Mouse (Mus musculus): ENCODE measurements around the gene Yars. TPM values are rescaled to one million over a fixed set of nuclear protein-coding genes. Genes with fewer than 3 reads are reported as not detected.

Yars gene
- polyA plus RNA-seq, 1 experiment from 2014 or later, result 115 TPM

DNA sequence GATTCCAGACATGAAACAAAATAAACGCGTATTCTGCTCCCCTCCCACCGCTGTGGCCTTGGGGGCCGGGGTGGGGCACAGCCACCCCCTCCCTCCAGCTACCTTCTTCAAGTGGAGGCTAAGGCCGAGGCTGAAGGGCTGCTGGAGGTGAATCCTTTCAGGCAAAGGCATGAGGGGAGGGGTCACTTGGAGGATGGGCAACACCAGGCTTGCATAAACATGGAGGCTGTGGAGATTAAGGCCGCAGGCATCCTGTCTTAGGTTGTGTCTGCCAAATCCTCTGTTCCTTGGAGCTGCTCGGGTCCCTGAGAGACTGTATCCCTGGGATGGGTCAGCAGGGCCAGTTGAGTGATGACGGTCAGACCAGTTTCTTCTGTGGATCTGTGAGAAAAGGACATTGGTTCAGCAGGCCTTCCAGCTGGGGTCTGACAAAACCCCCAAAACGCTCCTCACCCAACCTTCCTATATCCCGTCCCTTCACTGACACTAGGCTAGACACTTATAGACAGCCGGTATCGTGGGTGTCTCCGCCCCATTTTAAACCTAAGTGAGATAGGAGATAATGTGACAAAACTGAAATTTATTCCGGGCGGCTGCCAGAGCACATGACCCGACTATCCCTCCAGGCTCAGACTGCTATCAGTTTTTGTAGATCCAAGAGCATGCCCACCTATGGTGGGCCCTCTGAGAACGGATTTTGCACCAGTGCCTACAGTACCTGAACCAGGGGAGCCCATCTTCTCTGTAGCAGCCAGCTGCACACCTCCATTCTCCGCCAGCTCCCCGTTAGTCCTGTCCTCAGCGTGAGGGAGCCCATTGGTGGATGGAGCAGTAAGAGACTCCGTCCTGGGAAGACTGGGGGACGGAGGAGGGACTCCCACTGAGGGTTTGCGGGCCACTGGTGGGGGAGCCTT, 31.8 kb downstream of the Yars start:
- peaks cover 19% of the 10 kb centered on the region for H3K36me3 ChIP-seq (ENCODE audit: control insufficient read depth, insufficient read depth, low read length)
- no peak for DNase-seq (ENCODE audit: low spot score)
- no peak overlapping the region for H3K4me2 ChIP-seq (ENCODE audit: low read depth)
- no peak for ATAC-seq (ENCODE audit: insufficient read depth, low FRiP score, low TSS enrichment)
- 82% methylated on average over 23 of the region's 23 CpGs for WGBS
- no peaks in the 10 kb centered on the region for H3K9me3 ChIP-seq (ENCODE audit: control insufficient read depth, low read length)
- peaks cover 21% of the 10 kb centered on the region for H3K4me1 ChIP-seq (ENCODE audit: control insufficient read depth, insufficient read depth, low read length)
- H3K4me3 ChIP-seq (ENCODE audit: low read depth, low read length), result no peak overlapping the region
- H3K9ac ChIP-seq (ENCODE audit: low read length), result no peak overlapping the region
- H3K27me3 ChIP-seq (ENCODE audit: control insufficient read depth, insufficient read depth, low read length), result peaks cover 5% of the 10 kb centered on the region
- H3K27ac ChIP-seq (ENCODE audit: low read depth, low read length), result no peak overlapping the region

GRCm38 (mm10) chr4:129222019-129222925, 32.7 kb downstream of the Yars start:
- H3K4me2 ChIP-seq (ENCODE audit: low read depth), result no peak overlapping the region
- peaks cover 17% of the 10 kb centered on the region for H3K36me3 ChIP-seq (ENCODE audit: control insufficient read depth, insufficient read depth, low read length)
- H3K9me3 ChIP-seq (ENCODE audit: control insufficient read depth, low read length), result no peaks in the 10 kb centered on the region
- no peak overlapping the region for H3K9ac ChIP-seq (ENCODE audit: low read length)
- no peak overlapping the region for H3K4me3 ChIP-seq (ENCODE audit: low read depth, low read length)
- H3K4me1 ChIP-seq (ENCODE audit: control insufficient read depth, insufficient read depth, low read length), result peaks cover 30% of the 10 kb centered on the region
- no peak for ATAC-seq (ENCODE audit: insufficient read depth, low FRiP score, low TSS enrichment)
- no peak overlapping the region for H3K27ac ChIP-seq (ENCODE audit: low read depth, low read length)
- peaks cover 7% of the 10 kb centered on the region for H3K27me3 ChIP-seq (ENCODE audit: control insufficient read depth, insufficient read depth, low read length)
- no peak for DNase-seq (ENCODE audit: low spot score)
- WGBS, result 64% methylated on average over 31 of the region's 31 CpGs

- H3K9me3 ChIP-seq (ENCODE audit: control insufficient read depth, low read length), result no peaks in the 10 kb centered on the region
- H3K4me2 ChIP-seq (ENCODE audit: low read depth), result peak overlapping the region; percentile 51
- H3K4me1 ChIP-seq (ENCODE audit: control insufficient read depth, insufficient read depth, low read length), result peaks cover 40% of the 10 kb centered on the region
- peak overlapping the region; percentile 21; the same call in 1 of the 2 replicates for H3K27ac ChIP-seq (ENCODE audit: low read depth, low read length)
- H3K4me3 ChIP-seq (ENCODE audit: low read depth, low read length), result peak overlapping the region; percentile 25
- peak; percentile 40; the same call in 1 of the 2 replicates for ATAC-seq (ENCODE audit: insufficient read depth, low FRiP score, low TSS enrichment)
- peak overlapping the region; percentile 51 for H3K9ac ChIP-seq (ENCODE audit: low read length)
- H3K36me3 ChIP-seq (ENCODE audit: control insufficient read depth, insufficient read depth, low read length), result peaks cover 10% of the 10 kb centered on the region
- H3K27me3 ChIP-seq (ENCODE audit: control insufficient read depth, insufficient read depth, low read length), result peaks cover 7% of the 10 kb centered on the region
- peak; percentile 54 for DNase-seq (ENCODE audit: low spot score)
- WGBS, result 23% methylated on average over 54 of the region's 55 CpGs
Observed at GRCm38 (mm10) chr4:129223421-129224281, 34.1 kb downstream of the Yars start.

- Histone ChIP-seq H3K27me3 (ENCODE audit: control insufficient read depth, insufficient read depth, low read length) (peaks cover 7% of the 10 kb centered on the region), H3K9ac (ENCODE audit: low read length) (no peak overlapping the region; the same call in 1 of the 2 replicates), H3K4me2 (ENCODE audit: low read depth) (no peak overlapping the region), H3K4me1 (ENCODE audit: control insufficient read depth, insufficient read depth, low read length) (peaks cover 40% of the 10 kb centered on the region), H3K9me3 (ENCODE audit: control insufficient read depth, low read length) (no peaks in the 10 kb centered on the region), H3K4me3 (ENCODE audit: low read depth, low read length) (no peak overlapping the region), H3K36me3 (ENCODE audit: control insufficient read depth, insufficient read depth, low read length) (peaks cover 4% of the 10 kb centered on the region; the same call in 1 of the 2 replicates), H3K27ac (ENCODE audit: low read depth, low read length) (no peak overlapping the region)
- 94% methylated on average over 12 of the region's 12 CpGs for WGBS
- no peak for DNase-seq (ENCODE audit: low spot score)
- ATAC-seq (ENCODE audit: insufficient read depth, low FRiP score, low TSS enrichment), result no peak
Observed at GRCm38 (mm10) chr4:129225315-129225714, 35.8 kb downstream of the Yars start.

- no peak for ATAC-seq (ENCODE audit: insufficient read depth, low FRiP score, low TSS enrichment)
- Histone ChIP-seq H3K9me3 (ENCODE audit: control insufficient read depth, low read length) (no peaks in the 10 kb centered on the region), H3K27ac (ENCODE audit: low read depth, low read length) (no peak overlapping the region), H3K4me1 (ENCODE audit: control insufficient read depth, insufficient read depth, low read length) (peaks cover 40% of the 10 kb centered on the region), H3K4me3 (ENCODE audit: low read depth, low read length) (no peak overlapping the region; the same call in 1 of the 2 replicates), H3K4me2 (ENCODE audit: low read depth) (peak overlapping the region; percentile 47), H3K9ac (ENCODE audit: low read length) (peak overlapping the region; percentile 53; the same call in 1 of the 2 replicates), H3K36me3 (ENCODE audit: control insufficient read depth, insufficient read depth, low read length) (no peaks in the 10 kb centered on the region), H3K27me3 (ENCODE audit: control insufficient read depth, insufficient read depth, low read length) (peaks cover 7% of the 10 kb centered on the region)
- WGBS, result 43% methylated on average over 5 of the region's 5 CpGs
- no peak for DNase-seq (ENCODE audit: low spot score)
Observed at GRCm38 (mm10) chr4:129226441-129226963, 36.9 kb downstream of the Yars start.

GRCm38 (mm10) chr4:129227170-129227984, 37.8 kb downstream of the Yars start:
- peak overlapping the region; percentile 53 for H3K9ac ChIP-seq (ENCODE audit: low read length)
- no peak overlapping the region for H3K27ac ChIP-seq (ENCODE audit: low read depth, low read length)
- peaks cover 40% of the 10 kb centered on the region for H3K4me1 ChIP-seq (ENCODE audit: control insufficient read depth, insufficient read depth, low read length)
- no peaks in the 10 kb centered on the region for H3K36me3 ChIP-seq (ENCODE audit: control insufficient read depth, insufficient read depth, low read length)
- peak; percentile 37 for DNase-seq (ENCODE audit: low spot score)
- peaks cover 6% of the 10 kb centered on the region for H3K27me3 ChIP-seq (ENCODE audit: control insufficient read depth, insufficient read depth, low read length)
- peak; percentile 14; the same call in 1 of the 2 replicates for ATAC-seq (ENCODE audit: insufficient read depth, low FRiP score, low TSS enrichment)
- no peaks in the 10 kb centered on the region for H3K9me3 ChIP-seq (ENCODE audit: control insufficient read depth, low read length)
- 7% methylated on average over 22 of the region's 22 CpGs for WGBS
- H3K4me3 ChIP-seq (ENCODE audit: low read depth, low read length), result peak overlapping the region; percentile 28
- H3K4me2 ChIP-seq (ENCODE audit: low read depth), result peak overlapping the region; percentile 47

DNA sequence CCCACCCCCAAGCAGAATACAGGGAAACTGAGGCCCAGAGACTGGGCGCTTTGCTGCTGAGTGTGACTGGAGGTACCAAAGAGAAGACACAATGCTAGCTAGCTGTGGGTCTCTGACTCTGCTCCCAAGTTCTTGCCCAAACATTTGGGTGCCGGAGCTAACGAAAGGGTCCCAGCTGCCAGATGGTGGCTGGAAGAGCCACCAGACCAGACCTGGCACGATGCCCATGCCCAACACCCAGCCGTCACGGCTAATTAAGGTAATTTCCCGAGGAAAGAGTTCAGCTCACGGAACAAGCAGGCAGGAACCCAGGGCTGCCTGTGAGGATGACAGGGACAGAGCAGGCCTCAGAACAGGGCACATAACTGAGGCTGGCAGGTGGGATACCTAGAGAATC, 38.4 kb downstream of the Yars start:
- Histone ChIP-seq H3K4me2 (ENCODE audit: low read depth) (peak overlapping the region; percentile 47), H3K27ac (ENCODE audit: low read depth, low read length) (no peak overlapping the region), H3K4me3 (ENCODE audit: low read depth, low read length) (peak overlapping the region; percentile 28; the same call in 1 of the 2 replicates), H3K9ac (ENCODE audit: low read length) (peak overlapping the region; percentile 53), H3K27me3 (ENCODE audit: control insufficient read depth, insufficient read depth, low read length) (peaks cover 5% of the 10 kb centered on the region; the same call in 1 of the 2 replicates), H3K4me1 (ENCODE audit: control insufficient read depth, insufficient read depth, low read length) (peaks cover 38% of the 10 kb centered on the region), H3K9me3 (ENCODE audit: control insufficient read depth, low read length) (no peaks in the 10 kb centered on the region), H3K36me3 (ENCODE audit: control insufficient read depth, insufficient read depth, low read length) (no peaks in the 10 kb centered on the region)
- DNase-seq (ENCODE audit: low spot score), result peak; percentile 47
- ATAC-seq (ENCODE audit: insufficient read depth, low FRiP score, low TSS enrichment), result peak; percentile 40; the same call in 1 of the 2 replicates
- WGBS, result 33% methylated on average over 8 of the region's 8 CpGs

Data from neural tube, embryonic 11.5 days (tissue).